Mouse (Mus musculus) T-cell, adult 2 months (primary cell): ENCODE measurements around the gene Ano4.

Experiments
- DNase-seq: peaks from one replicate; pipeline ENCODE4 v3.0.0; 2022; ENCODE audit warnings: low spot score

Gene Ano4

GRCm38 (mm10) chr10:89280402-89280801, 64.2 kb downstream of the Ano4 start:
- no peak for DNase-seq

- DNase-seq: no peak
These were observed 71.4 kb downstream of the Ano4 start for GRCm38 (mm10) chr10:89273001-89273680.

- no peak for DNase-seq
These were observed 77.2 kb downstream of the Ano4 start for GRCm38 (mm10) chr10:89267312-89267711.

- no peak for DNase-seq
These were observed 81.2 kb downstream of the Ano4 start for GRCm38 (mm10) chr10:89263396-89263795.

- DNase-seq: no peak
These were observed 86.8 kb downstream of the Ano4 start for GRCm38 (mm10) chr10:89257457-89258381.

GRCm38 (mm10) chr10:89256762-89257456, 87.7 kb downstream of the Ano4 start:
- DNase-seq: no peak

- no peak for DNase-seq
These were observed 89.8 kb downstream of the Ano4 start for GRCm38 (mm10) chr10:89254765-89255164.

GRCm38 (mm10) chr10:89253799-89254198, 90.8 kb downstream of the Ano4 start:
- DNase-seq: no peak

- DNase-seq: no peak
These were observed 91.9 kb downstream of the Ano4 start for GRCm38 (mm10) chr10:89252636-89253035.

- DNase-seq: no peak
These were observed 100.8 kb downstream of the Ano4 start for GRCm38 (mm10) chr10:89243808-89244207.

GRCm38 (mm10) chr10:89224524-89224923, 120.0 kb downstream of the Ano4 start:
- no peak for DNase-seq

GRCm38 (mm10) chr10:89222284-89222989, 122.1 kb downstream of the Ano4 start:
- no peak for DNase-seq

- DNase-seq: no peak
These were observed 128.5 kb downstream of the Ano4 start for GRCm38 (mm10) chr10:89216078-89216477.

- no peak for DNase-seq
These were observed 138.7 kb downstream of the Ano4 start for GRCm38 (mm10) chr10:89205858-89206257.

GRCm38 (mm10) chr10:89196444-89196843, 148.1 kb downstream of the Ano4 start:
- DNase-seq: no peak

- no peak for DNase-seq
These were observed 149.5 kb downstream of the Ano4 start for GRCm38 (mm10) chr10:89195068-89195467.

GRCm38 (mm10) chr10:89194440-89194839, 150.1 kb downstream of the Ano4 start:
- DNase-seq: no peak

- DNase-seq: no peak
These were observed 166.6 kb downstream of the Ano4 start for GRCm38 (mm10) chr10:89177921-89178320.

- DNase-seq: no peak
These were observed 180.0 kb downstream of the Ano4 start for GRCm38 (mm10) chr10:89164533-89164932.

- DNase-seq: no peak
These were observed 189.1 kb downstream of the Ano4 start for GRCm38 (mm10) chr10:89155502-89155901.

GRCm38 (mm10) chr10:89154797-89155465, 189.6 kb downstream of the Ano4 start:
- DNase-seq: no peak
